Mouse (Mus musculus) heart, adult 2 months (tissue): Measurements from ENCODE around the gene Slc44a2.

Experiments used
- CTCF ChIP-seq: fragments of 200-600 bp; IDR thresholded peaks from 2 replicates; pipeline ENCODE4 v1.8.1; 2022; ENCODE audit warnings: antibody characterized with exemption, mild to moderate bottlenecking, moderate library complexity
- POLR2A ChIP-seq: fragments of 200-500 bp; IDR thresholded peaks from 2 replicates; pipeline ENCODE4 v1.6.1; 2011; ENCODE audit warnings: mild to moderate bottlenecking, low read depth, low read length, control low read depth; ENCODE audit not compliant: insufficient read depth

DNA sequence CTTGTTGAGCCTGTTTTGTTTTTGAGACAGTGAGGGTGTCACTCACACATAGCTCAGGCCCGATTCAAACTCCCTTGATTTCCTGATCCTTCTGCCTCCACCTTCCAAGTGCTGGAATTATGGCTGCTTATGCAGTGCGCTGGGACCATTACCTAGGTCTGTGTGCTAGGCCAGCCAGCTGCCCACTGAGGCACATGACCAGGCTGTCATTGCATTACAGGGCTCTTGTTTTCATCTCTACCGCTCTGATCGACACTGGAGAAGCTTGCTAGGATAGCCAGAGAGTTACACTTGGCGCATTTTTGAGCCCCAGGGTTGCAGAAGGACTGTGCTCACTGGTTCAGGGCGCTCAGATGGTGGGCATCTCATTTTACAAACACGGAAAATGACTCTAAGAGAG is 8.8 kb upstream of the Slc44a2 start:
- TF ChIP-seq POLR2A (no peak), CTCF (no peak)
